Mouse (Mus musculus): ENCODE measurements at regions not wholly inside any gene's neighbourhood (a gene's known extent, or its start where the extent isn't known, plus 50 kb on each side); places are given as distances from the start of the nearest gene placed in this dataset.

GRCm38 (mm10) chr1:61423253-61423652, 215.4 kb upstream of the Pard3b start:
- no peak for TF ChIP-seq POLR2A (IDR thresholded peaks at IDR 0.05; ENCODE audit: extremely low read depth, insufficient read depth, low read length)
- no peak for TF ChIP-seq CTCF (IDR thresholded peaks at IDR 0.05; ENCODE audit: low read depth, low read length)

Data from liver, adult 2 months (tissue).